Mouse (Mus musculus): Measurements from ENCODE around the gene Nova2. TPM values are rescaled to one million over a fixed set of nuclear protein-coding genes. Genes with fewer than 3 reads are reported as not detected.
A peak's percentile ranks its signal among the peaks of the same experiment; 100 is the strongest.

Nova2 gene
- polyA plus RNA-seq, 1 experiment from 2014 or later, result 17.6 TPM

- WGBS, result 78% methylated on average over 3 of the region's 3 CpGs
- no peak overlapping the region for H3K4me2 ChIP-seq (replicated peaks)
- no peak overlapping the region for H3K27ac ChIP-seq (replicated peaks)
- H3K36me3 ChIP-seq, result no peaks in the 10 kb centered on the region; the same call in none of the 2 replicates
- no peak overlapping the region for H3K4me3 ChIP-seq
- no peaks in the 10 kb centered on the region for H3K4me1 ChIP-seq
- H3K9ac ChIP-seq (replicated peaks), result no peak overlapping the region
- no peak for ATAC-seq (replicated peaks)
- H3K9me3 ChIP-seq, result no peaks in the 10 kb centered on the region
- H3K27me3 ChIP-seq, result no peaks in the 10 kb centered on the region
Measured at GRCm38 (mm10) chr7:18902486-18902885, 23.2 kb upstream of the Nova2 start.

GRCm38 (mm10) chr7:18904971-18905370 lies 20.7 kb upstream of the Nova2 start:
- Histone ChIP-seq H3K36me3 (no peaks in the 10 kb centered on the region; the same call in 1 of the 2 replicates), H3K4me1 (peaks cover 13% of the 10 kb centered on the region), H3K9me3 (no peaks in the 10 kb centered on the region), H3K27me3 (no peaks in the 10 kb centered on the region), H3K4me3 (no peak overlapping the region), H3K9ac (replicated peaks) (no peak overlapping the region), H3K4me2 (replicated peaks) (no peak overlapping the region), H3K27ac (replicated peaks) (no peak overlapping the region)
- ATAC-seq (replicated peaks), result no peak
- 77% methylated on average over 3 of the region's 3 CpGs for WGBS

GRCm38 (mm10) chr7:18909797-18910196 lies 15.9 kb upstream of the Nova2 start:
- H3K4me2 ChIP-seq (replicated peaks), result peak overlapping the region; percentile 54
- WGBS, result 6% methylated on average over 17 of the region's 17 CpGs
- H3K27me3 ChIP-seq, result no peaks in the 10 kb centered on the region
- peak overlapping the region; percentile 48 for H3K9ac ChIP-seq (replicated peaks)
- ATAC-seq (replicated peaks), result no peak; the same call in 1 of the 2 replicates
- H3K4me3 ChIP-seq, result peak overlapping the region; percentile 70
- no peaks in the 10 kb centered on the region; the same call in 1 of the 2 replicates for H3K36me3 ChIP-seq
- peaks cover 19% of the 10 kb centered on the region for H3K4me1 ChIP-seq
- no peak overlapping the region for H3K27ac ChIP-seq (replicated peaks)
- no peaks in the 10 kb centered on the region for H3K9me3 ChIP-seq

- Histone ChIP-seq H3K4me1 (peaks cover 19% of the 10 kb centered on the region), H3K36me3 (no peaks in the 10 kb centered on the region; the same call in 1 of the 2 replicates), H3K27me3 (no peaks in the 10 kb centered on the region), H3K4me3 (peak within 1 kb of the TSS; percentile 70), H3K9ac (replicated peaks) (peak within 1 kb of the TSS; percentile 48), H3K4me2 (replicated peaks) (peak within 1 kb of the TSS; percentile 63), H3K27ac (replicated peaks) (peak within 1 kb of the TSS; percentile 38; the same call in 1 of the 2 replicates), H3K9me3 (no peaks in the 10 kb centered on the region)
- peak; percentile 99 for ATAC-seq (replicated peaks)
- WGBS, result under 1% methylated on average over 33 of the region's 33 CpGs
Measured at GRCm38 (mm10) chr7:18910241-18910831, 15.4 kb upstream of the Nova2 start, which contains the start of gene Ccdc61. TSS of gene Ccdc61 (minus strand) at chr7:18910415.

- H3K4me3 ChIP-seq, result no peak overlapping the region
- no peak overlapping the region for H3K9ac ChIP-seq (replicated peaks)
- no peak overlapping the region for H3K27ac ChIP-seq (replicated peaks)
- H3K27me3 ChIP-seq, result no peaks in the 10 kb centered on the region; the same call in 1 of the 2 replicates
- no peaks in the 10 kb centered on the region for H3K36me3 ChIP-seq
- H3K4me2 ChIP-seq (replicated peaks), result no peak overlapping the region
- H3K4me1 ChIP-seq, result peaks cover 7% of the 10 kb centered on the region
- WGBS, result 72% methylated on average over 4 of the region's 4 CpGs
- no peak for ATAC-seq (replicated peaks)
- H3K9me3 ChIP-seq, result no peaks in the 10 kb centered on the region
Measured at GRCm38 (mm10) chr7:18916254-18916653, 9.4 kb upstream of the Nova2 start.

- Histone ChIP-seq H3K27me3 (no peaks in the 10 kb centered on the region; the same call in 1 of the 2 replicates), H3K9ac (replicated peaks) (no peak overlapping the region), H3K36me3 (no peaks in the 10 kb centered on the region), H3K27ac (replicated peaks) (no peak overlapping the region), H3K4me1 (peaks cover 21% of the 10 kb centered on the region), H3K4me3 (no peak overlapping the region), H3K9me3 (no peaks in the 10 kb centered on the region), H3K4me2 (replicated peaks) (no peak overlapping the region)
- WGBS, result 47% methylated on average over 3 of the region's 3 CpGs
- ATAC-seq (replicated peaks), result no peak
Measured at GRCm38 (mm10) chr7:18917931-18918330, 7.8 kb upstream of the Nova2 start.

GRCm38 (mm10) chr7:18921069-18921468 lies 4.6 kb upstream of the Nova2 start:
- H3K9me3 ChIP-seq, result no peaks in the 10 kb centered on the region
- 0 out of 2 replicates have a peak overlapping the region, but pooled peaks have one; percentile 23 for H3K9ac ChIP-seq (replicated peaks)
- no peaks in the 10 kb centered on the region for H3K36me3 ChIP-seq
- 0 out of 2 replicates have a peak overlapping the region, but pooled peaks have one; percentile 4 for H3K4me3 ChIP-seq
- no peaks in the 10 kb centered on the region; the same call in 1 of the 2 replicates for H3K27me3 ChIP-seq
- peak overlapping the region; percentile 24 for H3K4me2 ChIP-seq (replicated peaks)
- peaks cover 44% of the 10 kb centered on the region for H3K4me1 ChIP-seq
- ATAC-seq (replicated peaks), result peak; percentile 10; the same call in 1 of the 2 replicates
- WGBS, result 3% methylated on average over 12 of the region's 12 CpGs
- peak overlapping the region; percentile 51 for H3K27ac ChIP-seq (replicated peaks)

GRCm38 (mm10) chr7:18922807-18923206 lies 2.9 kb upstream of the Nova2 start:
- H3K9me3 ChIP-seq, result no peaks in the 10 kb centered on the region
- peak overlapping the region; percentile 94 for H3K27ac ChIP-seq (replicated peaks)
- H3K36me3 ChIP-seq, result no peaks in the 10 kb centered on the region
- H3K9ac ChIP-seq (replicated peaks), result no peak overlapping the region
- WGBS, result 15% methylated on average over 5 of the region's 5 CpGs
- H3K27me3 ChIP-seq, result no peaks in the 10 kb centered on the region; the same call in 1 of the 2 replicates
- peak; percentile 18 for ATAC-seq (replicated peaks)
- 0 out of 2 replicates have a peak overlapping the region, but pooled peaks have one; percentile 5 for H3K4me3 ChIP-seq
- peaks cover 57% of the 10 kb centered on the region for H3K4me1 ChIP-seq
- H3K4me2 ChIP-seq (replicated peaks), result peak overlapping the region; percentile 33

GRCm38 (mm10) chr7:18923267-18923666 lies 2.4 kb upstream of the Nova2 start:
- Histone ChIP-seq H3K27ac (replicated peaks) (peak overlapping the region; percentile 94), H3K27me3 (no peaks in the 10 kb centered on the region; the same call in 1 of the 2 replicates), H3K9ac (replicated peaks) (no peak overlapping the region), H3K4me1 (peaks cover 62% of the 10 kb centered on the region), H3K4me2 (replicated peaks) (peak overlapping the region; percentile 33), H3K9me3 (no peaks in the 10 kb centered on the region), H3K4me3 (0 out of 2 replicates have a peak overlapping the region, but pooled peaks have one; percentile 5), H3K36me3 (no peaks in the 10 kb centered on the region)
- ATAC-seq (replicated peaks), result no peak
- WGBS, result 62% methylated on average over 11 of the region's 11 CpGs

GRCm38 (mm10) chr7:18923711-18924191 lies 1.9 kb upstream of the Nova2 start:
- H3K4me3 ChIP-seq, result no peak overlapping the region
- H3K9me3 ChIP-seq, result no peaks in the 10 kb centered on the region
- no peaks in the 10 kb centered on the region; the same call in 1 of the 2 replicates for H3K27me3 ChIP-seq
- peak overlapping the region; percentile 33 for H3K4me2 ChIP-seq (replicated peaks)
- H3K9ac ChIP-seq (replicated peaks), result no peak overlapping the region
- no peak for ATAC-seq (replicated peaks)
- peaks cover 67% of the 10 kb centered on the region for H3K4me1 ChIP-seq
- WGBS, result 11% methylated on average over 4 of the region's 4 CpGs
- H3K36me3 ChIP-seq, result no peaks in the 10 kb centered on the region
- peak overlapping the region; percentile 94 for H3K27ac ChIP-seq (replicated peaks)

- Histone ChIP-seq H3K27me3 (no peaks in the 10 kb centered on the region), H3K9ac (replicated peaks) (no peak overlapping the region), H3K4me2 (replicated peaks) (peak overlapping the region; percentile 33; the same call in 1 of the 2 replicates), H3K4me3 (no peak overlapping the region), H3K27ac (replicated peaks) (peak overlapping the region; percentile 94), H3K36me3 (no peaks in the 10 kb centered on the region), H3K9me3 (no peaks in the 10 kb centered on the region), H3K4me1 (peaks cover 72% of the 10 kb centered on the region)
- ATAC-seq (replicated peaks), result no peak
- WGBS, result 5% methylated on average over 8 of the region's 8 CpGs
Measured at GRCm38 (mm10) chr7:18924321-18924720, 1.4 kb upstream of the Nova2 start.

- peak; percentile 21 for ATAC-seq (replicated peaks)
- Histone ChIP-seq H3K4me1 (peaks cover 79% of the 10 kb centered on the region), H3K9me3 (no peaks in the 10 kb centered on the region)
Measured at GRCm38 (mm10) chr7:18926041-18926790, 528 bp downstream of the Nova2 start.

More at GRCm38 (mm10) chr7:18926041-18926790, 528 bp downstream of the Nova2 start:
- peak overlapping the region; percentile 96 for H3K4me3 ChIP-seq
- H3K27me3 ChIP-seq, result no peaks in the 10 kb centered on the region
- peak overlapping the region; percentile 94 for H3K27ac ChIP-seq (replicated peaks)
- peak overlapping the region; percentile 66 for H3K4me2 ChIP-seq (replicated peaks)
- H3K9ac ChIP-seq (replicated peaks), result peak overlapping the region; percentile 99
- WGBS, result under 1% methylated on average over 42 of the region's 42 CpGs
- H3K36me3 ChIP-seq, result no peaks in the 10 kb centered on the region

All from forebrain, embryonic 15.5 days (tissue).